Mouse (Mus musculus) cerebellum, adult 2 months (tissue): ENCODE measurements around the gene Cyb5d2.

Source experiments
- CTCF ChIP-seq: fragments of 200-500 bp; IDR thresholded peaks from 2 replicates; pipeline ENCODE4 v1.5.1; 2011; ENCODE audit warnings: low read depth, mild to moderate bottlenecking, control low read depth, low read length, moderate library complexity, borderline replicate concordance; ENCODE audit not compliant: insufficient read depth
- POLR2A ChIP-seq: fragments of 200-500 bp; IDR thresholded peaks from 2 replicates; pipeline ENCODE4 v1.6.1; 2011; ENCODE audit warnings: low read length, control low read depth, borderline replicate concordance; ENCODE audit not compliant: insufficient read depth

- TF ChIP-seq POLR2A (no peak), CTCF (no peak)
These were observed 33.9 kb upstream of the Cyb5d2 start for GRCm38 (mm10) chr11:72829869-72830268.
